Mouse (Mus musculus): ENCODE measurements around the gene Amotl1. TPM values are rescaled to one million over a fixed set of nuclear protein-coding genes. Genes with fewer than 3 reads are reported as not detected.

The Amotl1 gene
- polyA plus RNA-seq, 1 experiment from 2014 or later: 9.5 TPM

Other genes with a start within 250 kb of the Amotl1 start
- 0.18 and 0.26 TPM in 2 replicates for gene Kdm4d, start 144.6 kb downstream of the Amotl1 start, polyA plus RNA-seq (2014; fragmentation: Nextera tagmentation; extraction: Ambion mirVana)
- gene Cwc15, start 144.4 kb downstream of the Amotl1 start, polyA plus RNA-seq (2014; fragmentation: Nextera tagmentation; extraction: Ambion mirVana): 145 and 147 TPM in 2 replicates
- 0.10 and 0.19 TPM in 2 replicates for gene Piwil4, start 95.7 kb upstream of the Amotl1 start, polyA plus RNA-seq (2014; fragmentation: Nextera tagmentation; extraction: Ambion mirVana)
- gene Fut4, start 107.3 kb upstream of the Amotl1 start, polyA plus RNA-seq (2014; fragmentation: Nextera tagmentation; extraction: Ambion mirVana): 1.7 and 1.9 TPM in 2 replicates
- not detected in 2 replicates for gene 1700012B09Rik, start 126.0 kb upstream of the Amotl1 start, polyA plus RNA-seq (2014; fragmentation: Nextera tagmentation; extraction: Ambion mirVana)
- gene Mre11a, start 139.6 kb upstream of the Amotl1 start, polyA plus RNA-seq (2014; fragmentation: Nextera tagmentation; extraction: Ambion mirVana): 33.5 and 41.9 TPM in 2 replicates
- gene Ankrd49, start 139.8 kb upstream of the Amotl1 start, polyA plus RNA-seq (2014; fragmentation: Nextera tagmentation; extraction: Ambion mirVana): 65.1 and 67.8 TPM in 2 replicates
- not detected in 2 replicates for gene Gpr83, start 215.2 kb upstream of the Amotl1 start, polyA plus RNA-seq (2014; fragmentation: Nextera tagmentation; extraction: Ambion mirVana)